Mouse (Mus musculus): ENCODE data around the gene Skor1. TPM values are rescaled to one million over a fixed set of nuclear protein-coding genes. Genes with fewer than 3 reads are reported as not detected.

Gene Skor1
- total RNA-seq, 1 experiment: 0.54 TPM

DNA sequence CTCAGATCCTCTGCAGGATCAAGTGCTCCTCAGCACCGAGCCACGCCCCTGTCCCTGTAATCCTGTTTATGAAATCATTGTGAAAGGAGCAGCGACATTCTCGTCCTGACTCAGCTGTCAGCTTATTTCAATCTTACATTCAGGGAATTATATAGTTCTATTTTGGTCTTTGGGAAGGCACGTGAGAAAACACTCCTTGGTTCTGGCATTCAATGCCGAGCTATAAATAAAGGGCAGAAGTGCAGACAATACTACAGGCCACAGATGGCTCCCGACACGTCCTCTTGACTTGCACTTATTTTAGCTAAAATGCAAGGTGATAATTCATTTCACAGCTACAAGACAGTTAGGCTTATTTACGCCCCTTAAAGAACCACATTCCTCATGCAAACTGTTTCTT, 46.0 kb upstream of the Skor1 start:
- Histone ChIP-seq H3K36me3 (ENCODE audit: control insufficient read depth, insufficient read depth, low read length, poor library complexity, severe bottlenecking) (no peaks in the 10 kb centered on the region), H3K9me3 (ENCODE audit: control insufficient read depth, insufficient read depth, low read depth, low read length) (no peaks in the 10 kb centered on the region), H3K27ac (ENCODE audit: insufficient read depth, low read depth, low read length, poor library complexity, severe bottlenecking) (no peak overlapping the region), H3K4me1 (ENCODE audit: control insufficient read depth in 2 of 2, insufficient read depth in 2 of 2, low read length in 2 of 2, poor library complexity in 1 of 2) (peaks cover 0 to 7% of the 10 kb centered on the region in 2 experiments; a peak in 1 of 4 replicates), H3K4me3 (ENCODE audit: insufficient read depth in 1 of 2, low read depth in 1 of 2, low read length in 2 of 2, poor library complexity in 1 of 2, severe bottlenecking in 1 of 2) (no peak overlapping the region), H3K9ac (ENCODE audit: insufficient read depth, low read depth, low read length, poor library complexity, severe bottlenecking) (no peak overlapping the region)
- TF ChIP-seq ZNF384 (IDR thresholded peaks at IDR 0.05; ENCODE audit: low read depth, low read length): no peak
- no peak for TF ChIP-seq ZC3H11A (IDR thresholded peaks at IDR 0.05; ENCODE audit: borderline replicate concordance, low read depth, low read length)
- TF ChIP-seq HCFC1 (IDR thresholded peaks at IDR 0.05; ENCODE audit: borderline replicate concordance, insufficient read depth, low read length): no peak
- no peak for TF ChIP-seq MAFK (IDR thresholded peaks at IDR 0.05; ENCODE audit: insufficient read depth, low read depth, low read length)
- no peak for TF ChIP-seq CHD2 (IDR thresholded peaks at IDR 0.05; ENCODE audit: low read depth, low read length)
- in situ Hi-C loops (cut with MboI; ENCODE audit: low sequenced_read_pairs in 2 of 2, unreplicated experiment in 2 of 2): no loop called here
- DNase-seq (ENCODE audit: low read depth, low spot score): no peak

DNA sequence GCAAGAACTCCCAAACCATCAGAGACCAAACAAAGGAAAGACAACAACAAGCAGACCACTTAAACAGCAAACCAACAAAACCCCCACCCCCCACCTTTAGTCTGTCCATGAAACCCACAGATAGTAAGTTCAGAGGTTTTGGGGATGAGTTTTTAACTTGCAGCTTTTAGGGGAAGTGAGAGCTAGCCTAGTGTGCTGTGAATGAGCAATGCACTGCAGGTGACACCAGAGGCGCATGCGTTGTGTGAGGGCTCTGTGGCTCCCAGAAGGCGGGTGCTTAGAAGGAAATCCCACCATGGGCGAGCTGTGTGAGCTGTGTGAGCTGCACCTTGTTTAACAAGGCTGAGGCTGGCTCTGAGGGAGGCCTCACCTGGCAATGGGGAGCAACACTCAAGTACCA, 44.0 kb upstream of the Skor1 start:
- TF ChIP-seq CHD2 (IDR thresholded peaks at IDR 0.05; ENCODE audit: low read depth, low read length): no peak
- TF ChIP-seq ZC3H11A (IDR thresholded peaks at IDR 0.05; ENCODE audit: borderline replicate concordance, low read depth, low read length): no peak
- TF ChIP-seq MAFK (IDR thresholded peaks at IDR 0.05; ENCODE audit: insufficient read depth, low read depth, low read length): no peak
- TF ChIP-seq HCFC1 (IDR thresholded peaks at IDR 0.05; ENCODE audit: borderline replicate concordance, insufficient read depth, low read length): no peak
- no peak for TF ChIP-seq ZNF384 (IDR thresholded peaks at IDR 0.05; ENCODE audit: low read depth, low read length)
- Histone ChIP-seq H3K27ac (ENCODE audit: insufficient read depth, low read depth, low read length, poor library complexity, severe bottlenecking) (no peak overlapping the region), H3K4me1 (ENCODE audit: control insufficient read depth in 2 of 2, insufficient read depth in 2 of 2, low read length in 2 of 2, poor library complexity in 1 of 2) (peaks cover 0 to 7% of the 10 kb centered on the region in 2 experiments; a peak in 1 of 4 replicates), H3K9ac (ENCODE audit: insufficient read depth, low read depth, low read length, poor library complexity, severe bottlenecking) (no peak overlapping the region), H3K9me3 (ENCODE audit: control insufficient read depth, insufficient read depth, low read depth, low read length) (no peaks in the 10 kb centered on the region), H3K4me3 (ENCODE audit: insufficient read depth in 1 of 2, low read depth in 1 of 2, low read length in 2 of 2, poor library complexity in 1 of 2, severe bottlenecking in 1 of 2) (no peak overlapping the region), H3K36me3 (ENCODE audit: control insufficient read depth, insufficient read depth, low read length, poor library complexity, severe bottlenecking) (no peaks in the 10 kb centered on the region)
- DNase-seq (ENCODE audit: low read depth, low spot score): no peak
- in situ Hi-C loops (cut with MboI; ENCODE audit: low sequenced_read_pairs in 2 of 2, unreplicated experiment in 2 of 2): no loop called here

DNA sequence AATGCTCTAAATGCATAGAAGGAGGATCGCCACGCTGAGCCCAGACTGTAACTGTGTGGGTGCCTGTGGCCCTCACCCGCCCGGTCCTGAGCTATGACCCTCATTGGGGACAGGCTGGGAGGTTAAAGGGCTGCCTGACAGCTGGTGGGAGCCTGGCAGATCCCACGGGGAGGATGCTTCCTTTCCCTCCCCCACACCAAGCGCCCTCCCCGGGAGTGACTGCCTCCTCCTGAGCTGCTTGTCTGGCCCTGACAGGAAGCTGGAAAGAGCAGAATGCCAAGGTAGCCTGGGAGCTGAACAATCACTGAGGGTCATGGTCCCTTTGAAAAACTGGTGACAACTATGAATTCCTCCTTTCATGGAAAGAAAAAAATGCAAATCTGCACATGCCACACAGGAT, 38.5 kb upstream of the Skor1 start:
- Histone ChIP-seq H3K27ac (ENCODE audit: insufficient read depth, low read depth, low read length, poor library complexity, severe bottlenecking) (no peak overlapping the region), H3K4me3 (ENCODE audit: insufficient read depth in 1 of 2, low read depth in 1 of 2, low read length in 2 of 2, poor library complexity in 1 of 2, severe bottlenecking in 1 of 2) (no peak overlapping the region), H3K4me1 (ENCODE audit: control insufficient read depth in 2 of 2, insufficient read depth in 2 of 2, low read length in 2 of 2, poor library complexity in 1 of 2) (no peaks in the 10 kb centered on the region; a peak in 1 of 4 replicates), H3K36me3 (ENCODE audit: control insufficient read depth, insufficient read depth, low read length, poor library complexity, severe bottlenecking) (no peaks in the 10 kb centered on the region), H3K9ac (ENCODE audit: insufficient read depth, low read depth, low read length, poor library complexity, severe bottlenecking) (no peak overlapping the region), H3K9me3 (ENCODE audit: control insufficient read depth, insufficient read depth, low read depth, low read length) (no peaks in the 10 kb centered on the region)
- in situ Hi-C loops (cut with MboI; ENCODE audit: low sequenced_read_pairs in 2 of 2, unreplicated experiment in 2 of 2): no loop called here
- TF ChIP-seq MAFK (IDR thresholded peaks at IDR 0.05; ENCODE audit: insufficient read depth, low read depth, low read length) (no peak), ZNF384 (IDR thresholded peaks at IDR 0.05; ENCODE audit: low read depth, low read length) (no peak), CHD2 (IDR thresholded peaks at IDR 0.05; ENCODE audit: low read depth, low read length) (no peak), ZC3H11A (IDR thresholded peaks at IDR 0.05; ENCODE audit: borderline replicate concordance, low read depth, low read length) (no peak), HCFC1 (IDR thresholded peaks at IDR 0.05; ENCODE audit: borderline replicate concordance, insufficient read depth, low read length) (no peak)
- no peak for DNase-seq (ENCODE audit: low read depth, low spot score)

DNA sequence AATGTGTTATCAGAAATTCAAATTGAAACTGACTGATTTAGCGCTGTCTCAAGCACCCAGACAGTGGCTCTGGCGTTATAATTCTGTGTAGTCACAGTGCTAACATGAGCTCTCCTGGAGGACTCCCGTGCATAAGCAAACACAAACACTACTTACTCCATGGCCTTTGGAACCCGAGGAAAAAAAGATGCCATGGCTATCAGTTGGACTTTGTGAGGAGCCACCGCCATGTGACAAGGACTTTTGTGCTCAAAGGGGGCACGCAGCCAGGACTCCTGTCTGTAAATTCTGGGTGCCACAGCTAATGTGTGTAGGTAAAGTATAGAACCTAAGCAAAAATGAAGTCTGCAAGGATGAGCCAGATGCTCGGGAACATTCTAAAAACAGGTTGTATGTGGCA, 36.5 kb upstream of the Skor1 start:
- Histone ChIP-seq H3K4me1 (ENCODE audit: control insufficient read depth in 2 of 2, insufficient read depth in 2 of 2, low read length in 2 of 2, poor library complexity in 1 of 2) (no peaks in the 10 kb centered on the region; a peak in 1 of 4 replicates), H3K36me3 (ENCODE audit: control insufficient read depth, insufficient read depth, low read length, poor library complexity, severe bottlenecking) (no peaks in the 10 kb centered on the region), H3K27ac (ENCODE audit: insufficient read depth, low read depth, low read length, poor library complexity, severe bottlenecking) (no peak overlapping the region), H3K4me3 (ENCODE audit: insufficient read depth in 1 of 2, low read depth in 1 of 2, low read length in 2 of 2, poor library complexity in 1 of 2, severe bottlenecking in 1 of 2) (no peak overlapping the region), H3K9ac (ENCODE audit: insufficient read depth, low read depth, low read length, poor library complexity, severe bottlenecking) (no peak overlapping the region), H3K9me3 (ENCODE audit: control insufficient read depth, insufficient read depth, low read depth, low read length) (no peaks in the 10 kb centered on the region)
- TF ChIP-seq ZC3H11A (IDR thresholded peaks at IDR 0.05; ENCODE audit: borderline replicate concordance, low read depth, low read length): no peak
- no peak for TF ChIP-seq CHD2 (IDR thresholded peaks at IDR 0.05; ENCODE audit: low read depth, low read length)
- no peak for TF ChIP-seq MAFK (IDR thresholded peaks at IDR 0.05; ENCODE audit: insufficient read depth, low read depth, low read length)
- TF ChIP-seq ZNF384 (IDR thresholded peaks at IDR 0.05; ENCODE audit: low read depth, low read length): no peak
- TF ChIP-seq HCFC1 (IDR thresholded peaks at IDR 0.05; ENCODE audit: borderline replicate concordance, insufficient read depth, low read length): no peak
- in situ Hi-C loops (cut with MboI; ENCODE audit: low sequenced_read_pairs in 2 of 2, unreplicated experiment in 2 of 2): no loop called here
- DNase-seq (ENCODE audit: low read depth, low spot score): no peak

DNA sequence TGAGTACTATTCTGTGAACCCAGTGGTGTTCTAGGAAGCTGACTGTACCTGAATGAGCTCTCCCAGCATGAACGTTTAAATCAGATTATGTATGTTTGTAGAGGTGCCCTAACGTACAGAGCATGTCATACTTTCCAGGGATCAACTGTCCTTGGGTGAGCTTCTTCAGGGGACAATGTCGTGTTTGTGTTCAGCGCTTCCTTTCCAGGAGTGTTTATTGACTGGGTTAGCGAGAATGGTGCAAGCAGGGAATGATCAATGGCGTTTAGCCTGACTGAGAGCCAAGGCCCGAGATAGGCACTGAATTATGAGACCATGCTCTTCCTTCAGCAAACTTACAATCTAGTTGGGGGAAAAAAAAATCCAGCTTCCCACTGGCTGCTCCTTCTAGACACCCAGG, 35.1 kb upstream of the Skor1 start:
- Histone ChIP-seq H3K27ac (ENCODE audit: insufficient read depth, low read depth, low read length, poor library complexity, severe bottlenecking) (no peak overlapping the region), H3K4me1 (ENCODE audit: control insufficient read depth in 2 of 2, insufficient read depth in 2 of 2, low read length in 2 of 2, poor library complexity in 1 of 2) (no peaks in the 10 kb centered on the region; a peak in 1 of 4 replicates), H3K9ac (ENCODE audit: insufficient read depth, low read depth, low read length, poor library complexity, severe bottlenecking) (no peak overlapping the region), H3K9me3 (ENCODE audit: control insufficient read depth, insufficient read depth, low read depth, low read length) (no peaks in the 10 kb centered on the region), H3K4me3 (ENCODE audit: insufficient read depth in 1 of 2, low read depth in 1 of 2, low read length in 2 of 2, poor library complexity in 1 of 2, severe bottlenecking in 1 of 2) (no peak overlapping the region), H3K36me3 (ENCODE audit: control insufficient read depth, insufficient read depth, low read length, poor library complexity, severe bottlenecking) (no peaks in the 10 kb centered on the region)
- DNase-seq (ENCODE audit: low read depth, low spot score): no peak
- TF ChIP-seq ZNF384 (IDR thresholded peaks at IDR 0.05; ENCODE audit: low read depth, low read length) (no peak), MAFK (IDR thresholded peaks at IDR 0.05; ENCODE audit: insufficient read depth, low read depth, low read length) (no peak), HCFC1 (IDR thresholded peaks at IDR 0.05; ENCODE audit: borderline replicate concordance, insufficient read depth, low read length) (no peak), ZC3H11A (IDR thresholded peaks at IDR 0.05; ENCODE audit: borderline replicate concordance, low read depth, low read length) (no peak), CHD2 (IDR thresholded peaks at IDR 0.05; ENCODE audit: low read depth, low read length) (no peak)
- in situ Hi-C loops (cut with MboI; ENCODE audit: low sequenced_read_pairs in 2 of 2, unreplicated experiment in 2 of 2): no loop called here
